In the genomic region with DNA sequence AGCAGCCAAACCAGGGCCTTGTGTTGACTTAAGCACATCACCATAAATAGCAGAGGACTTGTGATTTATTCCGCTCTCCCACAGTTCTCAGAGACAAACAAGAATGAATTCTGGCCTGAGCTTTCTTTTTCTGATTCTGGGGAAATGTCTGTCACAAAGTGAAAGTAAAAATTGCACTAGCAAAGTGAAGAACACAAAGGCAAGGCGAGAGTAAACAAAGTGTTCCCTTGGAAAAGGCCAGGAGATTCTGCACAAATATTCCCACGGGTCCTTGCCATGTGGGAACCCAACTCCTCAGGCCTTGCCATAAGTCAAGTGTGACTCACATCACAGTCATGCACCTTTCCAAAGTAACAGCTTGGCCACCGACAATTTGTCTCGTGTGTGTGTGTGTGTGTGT, we compare ENCODE assay signal across 10 mouse cellular contexts.
A peak's percentile ranks its signal among the peaks of the same experiment; 100 is the strongest.
DNase-seq lines count a peak whose midpoint lies in the region.
"Had no signal": no experiment of that assay in that cellular context is flagged by ENCODE, and none has a peak within 500 bp of the region (broad histone marks: within the 10 kb centered on the region; RNA-seq: fewer than 3 reads in every experiment).

No protein-coding gene starts in this region.

- DNase-seq in kidney, adult 11 months: peak; percentile 8
- no peak for DNase-seq in kidney, postnatal 10 days
- peak; percentile 96 for DNase-seq in adipocyte (ENCODE audit: low spot score)
- DNase-seq in induced T-regulatory cell, adult 2 months (ENCODE audit: low read depth): peak; percentile 12
- peak; percentile 45 for DNase-seq in lung, postnatal 10 days
- no peak for DNase-seq in natural killer cell, adult 2 months (ENCODE audit: low spot score in 2 of 2)
- DNase-seq in cerebellum, postnatal 10 days: no peak
- no peak for DNase-seq in ovary, postnatal 10 days (ENCODE audit: low spot score)
- DNase-seq: cerebellum, postnatal 36 days; right cerebral cortex, postnatal 25 days had no signal

Comparison
In these comparisons a context has a peak if more than half of its experiments do, and no peak if none do; other contexts are left out.
1. DNase-seq: peak in kidney, adult 11 months (single experiment), adipocyte (single experiment), induced T-regulatory cell, adult 2 months (single experiment) and lung, postnatal 10 days (single experiment); none in kidney, postnatal 10 days (single experiment), natural killer cell, adult 2 months (0 of 2), cerebellum, postnatal 10 days (0 of 2) and ovary, postnatal 10 days (single experiment).